Mouse (Mus musculus) stomach, postnatal 0 days (tissue): ENCODE measurements at regions not wholly inside any gene's neighbourhood (a gene's known extent, or its start where the extent isn't known, plus 50 kb on each side); places are given as distances from the start of the nearest gene placed in this dataset.

ENCODE experiments used
- ATAC-seq: fragments of 200-750 bp; cut with Nextera tagmentation; 2 replicates; pipeline ENCODE4 v1.8.0; 2017; ENCODE audit not compliant: low FRiP score, low TSS enrichment
- DNase-seq: peaks from one replicate; pipeline ENCODE4 v3.0.0-alpha.2; 2016; ENCODE audit warnings: low spot score
- H3K27ac ChIP-seq: fragments of 300-500 bp; sonication (generic); replicated peaks from 2 replicates; pipeline ENCODE4 v1.5.1; 2014; ENCODE audit warnings: mild to moderate bottlenecking, control low read depth
- H3K27me3 ChIP-seq: fragments of 300-500 bp; sonication (generic); 2 replicates; pipeline ENCODE4 v1.6.1; 2014; ENCODE audit warnings: low read length; ENCODE audit not compliant: control insufficient read depth, insufficient read depth
- H3K36me3 ChIP-seq: fragments of 300-500 bp; sonication (generic); 2 replicates; pipeline ENCODE4 v1.6.1; 2014; ENCODE audit warnings: low read length, mixed read lengths; ENCODE audit not compliant: control insufficient read depth, insufficient read depth
- H3K4me1 ChIP-seq: fragments of 300-500 bp; sonication (generic); replicated peaks from 2 replicates; pipeline ENCODE4 v1.6.1; 2014; ENCODE audit warnings: antibody characterized with exemption; ENCODE audit not compliant: control insufficient read depth, insufficient read depth
- H3K4me2 ChIP-seq: fragments of 300-500 bp; sonication (generic); replicated peaks from 2 replicates; pipeline ENCODE4 v1.6.1; 2014; ENCODE audit warnings: low read depth, mild to moderate bottlenecking, control low read depth, moderate library complexity
- H3K4me3 ChIP-seq: fragments of 300-500 bp; sonication (generic); 2 replicates; pipeline ENCODE4 v1.5.1; 2014; ENCODE audit warnings: low read depth, low read length, control low read depth
- H3K9ac ChIP-seq: fragments of 300-500 bp; sonication (generic); 2 replicates; pipeline ENCODE4 v1.6.1; 2014; ENCODE audit warnings: mild to moderate bottlenecking, low read length, control low read depth, mixed read lengths
- H3K9me3 ChIP-seq: fragments of 300-500 bp; sonication (generic); 2 replicates; pipeline ENCODE4 v1.6.1; 2016; ENCODE audit warnings: low read length; ENCODE audit not compliant: control insufficient read depth
- CTCF ChIP-seq: IDR thresholded peaks from 2 replicates; pipeline ENCODE4 v1.5.1; 2016; ENCODE audit warnings: antibody characterized with exemption, low read depth, mild to moderate bottlenecking, moderate library complexity
- EP300 ChIP-seq: optimal IDR thresholded peaks from 2 replicates; pipeline ENCODE3; 2016; ENCODE audit warnings: antibody characterized with exemption
- WGBS: fragments of 180-500 bp; shearing (Covaris S2); extraction: QIAGEN DNeasy Blood & Tissue Kit; methylation state at CpG from one replicate; pipeline ENCODE4 v1.1.7; 2014; 5-methylcytosine and 5-hydroxymethylcytosine counted together

DNA sequence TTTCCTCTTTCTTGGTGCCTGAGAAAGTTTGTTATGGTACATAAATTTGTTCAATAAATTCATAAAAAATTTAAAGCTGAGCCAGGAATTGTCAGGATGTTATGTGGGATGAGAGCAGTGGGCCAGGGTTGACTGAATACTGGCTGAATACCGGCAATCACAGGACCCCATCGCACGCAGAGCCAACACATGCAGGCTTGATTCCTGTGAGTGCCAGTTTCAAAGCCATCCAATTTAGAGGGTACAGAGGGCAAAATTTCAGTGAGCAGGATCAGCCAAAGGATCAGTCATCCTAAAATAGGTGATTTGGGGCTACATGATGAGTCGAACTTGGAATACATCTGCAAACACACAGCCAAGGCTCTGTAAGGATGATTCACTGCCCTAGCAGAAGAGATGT is 583.6 kb upstream of the Nectin3 start:
- Histone ChIP-seq H3K9me3 (no peaks in the 10 kb centered on the region), H3K27me3 (no peaks in the 10 kb centered on the region), H3K4me1 (no peaks in the 10 kb centered on the region), H3K9ac (no peak overlapping the region), H3K4me3 (no peak overlapping the region), H3K36me3 (no peaks in the 10 kb centered on the region), H3K27ac (no peak overlapping the region), H3K4me2 (no peak overlapping the region)
- no peak for TF ChIP-seq EP300
- TF ChIP-seq CTCF = no peak
- DNase-seq (no peak), ATAC-seq (no peak)
- 88% methylated on average over 4 of the region's 4 CpGs for WGBS

DNA sequence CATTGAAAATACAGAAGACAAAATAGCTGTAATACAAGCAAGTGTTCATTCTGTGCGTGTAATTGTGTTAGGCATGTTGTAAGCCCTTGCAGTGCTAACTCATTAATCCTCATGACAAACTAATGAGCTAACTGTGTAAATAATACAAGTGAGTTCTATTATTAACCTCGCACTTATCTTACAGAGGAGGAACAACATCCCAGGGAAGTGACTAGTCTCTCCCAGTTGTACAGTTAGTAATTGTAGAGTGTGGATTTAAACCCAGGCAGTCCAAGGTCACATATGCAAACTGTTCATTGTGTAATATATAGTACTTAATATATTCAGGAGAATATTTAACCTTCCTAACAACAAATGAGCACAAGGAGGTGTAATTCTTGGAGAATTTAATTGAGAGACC is 582.0 kb upstream of the Nectin3 start:
- no peak overlapping the region for H3K4me2 ChIP-seq
- WGBS = 10% methylated on average over 2 of the region's 2 CpGs
- H3K27me3 ChIP-seq = no peaks in the 10 kb centered on the region
- no peaks in the 10 kb centered on the region for H3K36me3 ChIP-seq
- H3K9me3 ChIP-seq = no peaks in the 10 kb centered on the region
- no peaks in the 10 kb centered on the region for H3K4me1 ChIP-seq
- no peak for TF ChIP-seq CTCF
- TF ChIP-seq EP300 = no peak
- H3K4me3 ChIP-seq = no peak overlapping the region
- H3K27ac ChIP-seq = no peak overlapping the region
- DNase-seq = no peak
- peak; percentile 94 for ATAC-seq
- H3K9ac ChIP-seq = no peak overlapping the region

DNA sequence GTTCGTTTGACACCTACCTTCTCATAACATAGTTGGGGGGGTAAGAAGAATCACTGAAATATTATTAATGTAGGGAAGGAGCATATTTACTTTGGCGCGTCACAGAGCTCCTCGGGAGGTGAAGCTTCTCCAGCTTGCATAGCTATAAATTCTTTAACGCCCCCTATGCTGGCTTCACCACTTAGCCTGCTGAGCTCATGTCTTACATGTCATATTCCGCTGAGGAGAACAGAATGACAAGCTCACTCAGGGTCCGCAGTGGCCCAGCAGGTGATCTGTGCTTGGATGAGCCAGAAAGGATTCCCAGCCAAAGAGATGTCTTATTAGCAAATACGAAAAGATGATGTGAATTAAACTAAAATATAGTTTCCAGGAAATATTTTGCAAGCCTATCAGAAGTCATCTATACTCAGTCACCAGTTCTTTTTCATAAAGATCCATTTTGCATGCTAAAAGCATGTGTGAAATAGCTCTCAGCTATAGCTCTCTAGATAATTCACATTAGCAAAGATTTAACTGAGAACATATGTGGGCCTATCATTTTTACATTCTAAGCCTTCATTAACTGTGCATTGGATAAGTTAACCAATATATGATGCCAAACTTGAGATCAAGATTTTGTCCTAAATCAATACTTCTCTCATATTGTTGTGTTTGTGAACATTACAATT is 561.1 kb upstream of the Nectin3 start:
- no peaks in the 10 kb centered on the region for H3K36me3 ChIP-seq
- no peaks in the 10 kb centered on the region for H3K27me3 ChIP-seq
- WGBS = 64% methylated on average over 8 of the region's 8 CpGs
- TF ChIP-seq CTCF = no peak
- TF ChIP-seq EP300 = no peak
- no peak overlapping the region for H3K27ac ChIP-seq
- DNase-seq = no peak
- H3K9me3 ChIP-seq = no peaks in the 10 kb centered on the region
- no peak overlapping the region for H3K9ac ChIP-seq
- H3K4me3 ChIP-seq = no peak overlapping the region
- no peak overlapping the region for H3K4me2 ChIP-seq
- H3K4me1 ChIP-seq = no peaks in the 10 kb centered on the region
- no peak for ATAC-seq

DNA sequence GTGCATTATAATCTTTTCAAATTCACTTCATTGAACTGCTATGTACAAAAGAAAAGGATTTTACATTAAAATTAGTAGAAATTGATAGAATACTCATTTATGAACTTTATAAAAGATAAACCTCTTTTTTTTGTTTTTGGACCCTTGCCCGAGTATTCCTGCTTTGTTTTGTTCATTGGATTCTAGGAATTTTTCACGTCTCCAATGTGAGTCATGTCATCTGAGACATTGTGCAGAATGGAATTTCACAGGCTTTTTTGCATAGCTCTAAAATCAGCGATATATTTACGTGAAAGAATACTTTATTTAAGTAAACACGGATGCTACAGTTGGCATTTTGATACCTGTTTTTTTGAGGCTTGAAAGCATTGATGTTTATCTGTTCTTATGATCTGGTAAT is 560.5 kb upstream of the Nectin3 start:
- Histone ChIP-seq H3K4me2 (no peak overlapping the region), H3K4me1 (no peaks in the 10 kb centered on the region), H3K9ac (no peak overlapping the region), H3K27ac (no peak overlapping the region), H3K4me3 (no peak overlapping the region), H3K9me3 (no peaks in the 10 kb centered on the region), H3K36me3 (no peaks in the 10 kb centered on the region), H3K27me3 (no peaks in the 10 kb centered on the region)
- DNase-seq (no peak), ATAC-seq (no peak)
- no peak for TF ChIP-seq EP300
- no peak for TF ChIP-seq CTCF
- 49% methylated on average over 5 of the region's 5 CpGs for WGBS

DNA sequence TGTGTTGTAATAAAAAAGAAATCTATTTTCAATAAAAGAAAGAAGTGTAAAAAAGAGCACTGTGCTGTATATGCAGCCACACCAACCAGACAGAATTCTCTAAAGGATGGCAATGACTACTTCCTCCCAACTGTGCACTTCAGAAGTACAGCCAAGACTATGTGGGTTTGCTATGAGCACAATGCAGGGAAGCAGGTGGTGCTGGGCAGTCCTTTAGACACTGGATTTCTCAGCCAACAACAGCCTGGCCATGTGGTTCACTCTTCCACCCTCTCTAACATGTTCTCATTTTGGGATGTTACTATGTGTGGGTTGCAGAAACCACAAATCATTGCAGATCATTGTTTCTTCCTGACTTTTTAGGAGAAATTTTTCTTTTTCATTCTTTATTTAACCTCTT is 527.6 kb upstream of the Nectin3 start:
- TF ChIP-seq EP300 = no peak
- no peak for TF ChIP-seq CTCF
- H3K4me3 ChIP-seq = no peak overlapping the region

DNA sequence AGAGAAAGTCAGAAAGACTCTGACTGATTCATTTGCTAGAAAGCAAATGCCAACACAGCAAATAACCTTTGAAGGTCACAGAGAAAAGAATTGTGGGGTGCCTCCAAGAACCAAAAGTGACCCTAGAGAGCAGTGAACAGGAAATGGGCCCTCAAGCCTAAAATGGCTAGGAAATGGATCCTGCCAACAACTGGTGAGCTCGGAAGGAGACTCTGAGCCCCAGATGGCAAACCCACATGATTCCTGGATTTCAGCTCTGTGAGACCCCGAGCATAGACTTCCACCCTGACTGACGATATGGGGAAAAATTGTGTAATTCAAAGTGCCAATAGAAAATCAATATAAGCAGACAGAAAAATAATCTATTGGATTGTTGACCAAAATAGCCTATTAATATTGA is 519.2 kb upstream of the Nectin3 start:
- WGBS = 74% methylated on average over 3 of the region's 3 CpGs
- TF ChIP-seq EP300 (no peak), CTCF (no peak)
- Histone ChIP-seq H3K4me2 (no peak overlapping the region), H3K36me3 (no peaks in the 10 kb centered on the region), H3K27ac (no peak overlapping the region), H3K9me3 (no peaks in the 10 kb centered on the region), H3K4me3 (no peak overlapping the region), H3K9ac (no peak overlapping the region), H3K4me1 (no peaks in the 10 kb centered on the region), H3K27me3 (no peaks in the 10 kb centered on the region)
- no peak for ATAC-seq
- no peak for DNase-seq

More for the DNA sequence above, 527.6 kb upstream of the Nectin3 start:
- Histone ChIP-seq H3K9me3 (no peaks in the 10 kb centered on the region), H3K27ac (no peak overlapping the region), H3K9ac (no peak overlapping the region), H3K36me3 (no peaks in the 10 kb centered on the region), H3K4me1 (no peaks in the 10 kb centered on the region), H3K27me3 (no peaks in the 10 kb centered on the region), H3K4me2 (no peak overlapping the region)
- ATAC-seq (no peak), DNase-seq (no peak)
